Mouse (Mus musculus): ENCODE measurements around the gene Nepro.

Gene Nepro

GRCm38 (mm10) chr16:44687719-44688420 lies 36.2 kb upstream of the Nepro start:
- TF ChIP-seq CTCF (conservative IDR thresholded peaks at IDR 0.05; ENCODE audit: low read length) (no peak), POU5F1 (IDR thresholded peaks at IDR 0.05; ENCODE audit: borderline replicate concordance, low read length) (no peak), NANOG (IDR thresholded peaks at IDR 0.05; ENCODE audit: borderline replicate concordance, low read length) (no peak)
- H3K9me3 ChIP-seq (ENCODE audit: low read length): no peaks in the 10 kb centered on the region

DNA sequence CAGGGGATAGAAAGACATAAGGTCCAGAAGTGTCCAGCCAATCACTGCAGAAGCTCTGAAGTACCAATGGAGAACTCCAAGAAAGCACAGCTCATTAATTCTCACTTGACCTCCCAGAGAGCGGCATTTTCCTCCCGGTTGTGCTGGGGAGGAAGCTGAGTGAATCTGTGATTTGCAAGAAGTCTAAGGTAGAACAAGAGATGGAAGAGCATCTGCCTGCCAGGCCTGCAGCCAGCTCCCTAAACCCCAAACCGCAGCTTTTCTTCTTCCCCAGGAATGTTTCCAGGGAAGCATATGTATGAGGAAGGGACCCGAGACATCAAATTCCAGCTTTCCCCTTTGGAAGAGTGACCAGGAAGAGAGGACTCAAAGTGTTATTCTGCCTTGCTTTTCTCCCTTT lies 35.6 kb upstream of the Nepro start:
- Histone ChIP-seq H3K36me3 (ENCODE audit: insufficient read depth, low read length) (no peaks in the 10 kb centered on the region), H3K27me3 (ENCODE audit: insufficient read depth, low read length) (peaks cover 40% of the 10 kb centered on the region), H3K4me3 (replicated peaks; ENCODE audit: low read length) (no peak overlapping the region), H3K4me1 (replicated peaks; ENCODE audit: low read depth, low read length) (peaks cover 19% of the 10 kb centered on the region), H3K9me3 (ENCODE audit: low read length) (no peaks in the 10 kb centered on the region)
- TF ChIP-seq POU5F1 (IDR thresholded peaks at IDR 0.05; ENCODE audit: borderline replicate concordance, low read length) (no peak), NANOG (IDR thresholded peaks at IDR 0.05; ENCODE audit: borderline replicate concordance, low read length) (no peak), CTCF (conservative IDR thresholded peaks at IDR 0.05; ENCODE audit: low read length) (no peak)

More at GRCm38 (mm10) chr16:44687719-44688420, 36.2 kb upstream of the Nepro start:
- no peaks in the 10 kb centered on the region for H3K36me3 ChIP-seq (ENCODE audit: insufficient read depth, low read length)
- no peak overlapping the region for H3K4me3 ChIP-seq (replicated peaks; ENCODE audit: low read length)
- peaks cover 19% of the 10 kb centered on the region for H3K4me1 ChIP-seq (replicated peaks; ENCODE audit: low read depth, low read length)
- peaks cover 40% of the 10 kb centered on the region for H3K27me3 ChIP-seq (ENCODE audit: insufficient read depth, low read length)

GRCm38 (mm10) chr16:44690501-44690900 lies 33.6 kb upstream of the Nepro start:
- Histone ChIP-seq H3K9me3 (ENCODE audit: low read length) (no peaks in the 10 kb centered on the region), H3K4me1 (replicated peaks; ENCODE audit: low read depth, low read length) (peaks cover 19% of the 10 kb centered on the region), H3K4me3 (replicated peaks; ENCODE audit: low read length) (no peak overlapping the region), H3K36me3 (ENCODE audit: insufficient read depth, low read length) (no peaks in the 10 kb centered on the region), H3K27me3 (ENCODE audit: insufficient read depth, low read length) (peaks cover 30% of the 10 kb centered on the region)
- TF ChIP-seq NANOG (IDR thresholded peaks at IDR 0.05; ENCODE audit: borderline replicate concordance, low read length): no peak
- TF ChIP-seq POU5F1 (IDR thresholded peaks at IDR 0.05; ENCODE audit: borderline replicate concordance, low read length): no peak

- peaks cover 19% of the 10 kb centered on the region for H3K4me1 ChIP-seq (replicated peaks; ENCODE audit: low read depth, low read length)
- no peaks in the 10 kb centered on the region for H3K9me3 ChIP-seq (ENCODE audit: low read length)
- H3K36me3 ChIP-seq (ENCODE audit: insufficient read depth, low read length): no peaks in the 10 kb centered on the region
- H3K27me3 ChIP-seq (ENCODE audit: insufficient read depth, low read length): peaks cover 30% of the 10 kb centered on the region
- TF ChIP-seq CTCF (conservative IDR thresholded peaks at IDR 0.05; ENCODE audit: low read length) (no peak), POU5F1 (IDR thresholded peaks at IDR 0.05; ENCODE audit: borderline replicate concordance, low read length) (no peak), NANOG (IDR thresholded peaks at IDR 0.05; ENCODE audit: borderline replicate concordance, low read length) (no peak)
- H3K4me3 ChIP-seq (replicated peaks; ENCODE audit: low read length): no peak overlapping the region
Measured at GRCm38 (mm10) chr16:44691066-44691465, 33.0 kb upstream of the Nepro start.

- Histone ChIP-seq H3K4me1 (replicated peaks; ENCODE audit: low read depth, low read length) (peaks cover 19% of the 10 kb centered on the region), H3K4me3 (replicated peaks; ENCODE audit: low read length) (no peak overlapping the region), H3K27me3 (ENCODE audit: insufficient read depth, low read length) (peaks cover 31% of the 10 kb centered on the region), H3K36me3 (ENCODE audit: insufficient read depth, low read length) (no peaks in the 10 kb centered on the region), H3K9me3 (ENCODE audit: low read length) (no peaks in the 10 kb centered on the region)
- TF ChIP-seq POU5F1 (IDR thresholded peaks at IDR 0.05; ENCODE audit: borderline replicate concordance, low read length) (no peak), CTCF (conservative IDR thresholded peaks at IDR 0.05; ENCODE audit: low read length) (no peak), NANOG (IDR thresholded peaks at IDR 0.05; ENCODE audit: borderline replicate concordance, low read length) (no peak)
Measured at GRCm38 (mm10) chr16:44691561-44692141, 32.5 kb upstream of the Nepro start.

- Histone ChIP-seq H3K36me3 (ENCODE audit: insufficient read depth, low read length) (no peaks in the 10 kb centered on the region), H3K9me3 (ENCODE audit: low read length) (no peaks in the 10 kb centered on the region), H3K27me3 (ENCODE audit: insufficient read depth, low read length) (peaks cover 37% of the 10 kb centered on the region), H3K4me1 (replicated peaks; ENCODE audit: low read depth, low read length) (peaks cover 12% of the 10 kb centered on the region), H3K4me3 (replicated peaks; ENCODE audit: low read length) (no peak overlapping the region)
- TF ChIP-seq NANOG (IDR thresholded peaks at IDR 0.05; ENCODE audit: borderline replicate concordance, low read length) (no peak), POU5F1 (IDR thresholded peaks at IDR 0.05; ENCODE audit: borderline replicate concordance, low read length) (no peak), CTCF (conservative IDR thresholded peaks at IDR 0.05; ENCODE audit: low read length) (no peak)
Measured at GRCm38 (mm10) chr16:44692541-44692940, 31.6 kb upstream of the Nepro start.

DNA sequence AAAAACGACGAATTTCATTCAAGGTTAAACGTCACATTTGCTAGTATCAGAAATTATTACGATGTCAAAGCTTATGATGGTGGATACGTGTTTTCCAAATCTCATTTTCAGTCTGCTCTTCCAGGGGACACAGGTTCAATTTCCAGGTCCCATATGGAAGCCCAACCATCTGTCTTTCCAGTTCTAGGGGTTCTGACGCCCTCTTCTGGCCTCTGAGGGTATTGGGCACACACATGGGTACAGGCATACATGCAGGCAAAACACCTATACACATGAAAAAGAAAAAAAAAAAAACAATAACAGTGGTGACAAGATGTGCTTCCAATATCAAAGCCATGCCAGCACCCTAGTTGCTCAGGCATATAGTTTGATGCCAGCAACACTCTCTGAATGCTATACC lies 30.4 kb upstream of the Nepro start:
- Histone ChIP-seq H3K27me3 (ENCODE audit: insufficient read depth, low read length) (peaks cover 37% of the 10 kb centered on the region), H3K4me1 (replicated peaks; ENCODE audit: low read depth, low read length) (peaks cover 7% of the 10 kb centered on the region; the same call in 1 of the 2 replicates), H3K36me3 (ENCODE audit: insufficient read depth, low read length) (no peaks in the 10 kb centered on the region), H3K9me3 (ENCODE audit: low read length) (no peaks in the 10 kb centered on the region), H3K4me3 (replicated peaks; ENCODE audit: low read length) (no peak overlapping the region)
- TF ChIP-seq NANOG (IDR thresholded peaks at IDR 0.05; ENCODE audit: borderline replicate concordance, low read length) (no peak), CTCF (conservative IDR thresholded peaks at IDR 0.05; ENCODE audit: low read length) (peak; percentile 70)

DNA sequence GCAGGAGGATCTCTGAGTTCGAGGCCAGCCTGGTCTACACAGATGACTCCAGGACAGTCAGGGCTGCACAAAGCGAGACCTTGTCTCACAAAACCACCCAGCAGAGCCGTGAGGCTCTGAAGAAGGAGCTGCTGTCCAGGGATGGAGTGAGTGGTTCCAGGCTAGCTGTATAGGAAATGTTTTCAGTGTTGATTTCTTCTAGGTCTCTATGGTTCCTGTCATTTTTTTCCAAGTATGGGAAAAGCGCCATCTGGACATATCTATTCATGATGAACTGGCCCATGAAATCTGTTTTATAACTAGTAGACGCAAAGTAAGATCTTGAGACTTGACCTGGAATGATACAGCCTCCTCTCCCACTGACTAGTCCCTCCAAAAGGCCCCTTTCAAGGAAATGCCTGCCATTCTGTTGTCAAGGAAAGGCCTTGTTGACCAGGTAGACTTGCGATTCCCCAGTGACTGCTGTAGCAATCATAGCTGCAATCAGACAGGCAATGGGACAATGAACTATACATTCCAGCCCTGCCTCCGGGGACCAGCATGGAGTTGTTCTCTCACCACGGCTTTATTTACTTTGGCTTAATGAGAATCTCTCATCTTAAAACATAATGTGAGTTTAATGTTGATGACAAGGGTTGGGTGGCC lies 28.8 kb upstream of the Nepro start:
- TF ChIP-seq NANOG (IDR thresholded peaks at IDR 0.05; ENCODE audit: borderline replicate concordance, low read length) (no peak), POU5F1 (IDR thresholded peaks at IDR 0.05; ENCODE audit: borderline replicate concordance, low read length) (no peak), CTCF (conservative IDR thresholded peaks at IDR 0.05; ENCODE audit: low read length) (no peak)
- H3K4me1 ChIP-seq (replicated peaks; ENCODE audit: low read depth, low read length): peaks cover 5% of the 10 kb centered on the region; the same call in 1 of the 2 replicates

More for the DNA sequence above, 28.8 kb upstream of the Nepro start:
- H3K36me3 ChIP-seq (ENCODE audit: insufficient read depth, low read length): no peaks in the 10 kb centered on the region
- no peaks in the 10 kb centered on the region for H3K9me3 ChIP-seq (ENCODE audit: low read length)
- no peak overlapping the region for H3K4me3 ChIP-seq (replicated peaks; ENCODE audit: low read length)
- H3K27me3 ChIP-seq (ENCODE audit: insufficient read depth, low read length): peaks cover 32% of the 10 kb centered on the region

All from E14TG2a.4 (cell line).